Comparison of ENCODE assay signal across 8 mouse cellular contexts in genomic region chr2:92400682-92401081, GRCm38 (mm10). TPM values are rescaled to one million over a fixed set of nuclear protein-coding genes. Genes with fewer than 3 reads are reported as not detected.
DNase-seq lines count a peak whose midpoint lies in the region; ATAC-seq and TF ChIP-seq lines count a peak whose summit lies in the region.

No protein-coding gene starts in this region.

- peaks cover 36% of the 10 kb centered on the region for H3K27me3 ChIP-seq in heart, embryonic 12.5 days (replicated peaks)
- peaks cover 29% of the 10 kb centered on the region for H3K27me3 ChIP-seq in G1E (ENCODE audit: insufficient read depth, low read length)
- H3K27me3 ChIP-seq in forebrain, embryonic 14.5 days (replicated peaks; ENCODE audit: control insufficient read depth, insufficient read depth, low read length): no peaks in the 10 kb centered on the region
- peaks cover 13% of the 10 kb centered on the region for H3K27me3 ChIP-seq in liver, embryonic 14.5 days (ENCODE audit: control insufficient read depth, insufficient read depth, low read length)

- peaks cover 6% of the 10 kb centered on the region; the same call in 1 of the 2 replicates for H3K4me1 ChIP-seq in heart, embryonic 12.5 days (replicated peaks)
- H3K4me1 ChIP-seq in G1E (ENCODE audit: insufficient read depth, low read depth, low read length): 0 out of 2 replicates have a peak, but pooled peaks cover 4% of the 10 kb centered on the region
- peaks cover 8% of the 10 kb centered on the region; the same call in 1 of the 2 replicates for H3K4me1 ChIP-seq in forebrain, embryonic 14.5 days (ENCODE audit: control insufficient read depth, insufficient read depth, low read length)
- peaks cover 0 to 2% of the 10 kb centered on the region in 2 experiments; a peak in 1 of 4 replicates for H3K4me1 ChIP-seq in liver, embryonic 14.5 days (replicated peaks; ENCODE audit: control insufficient read depth in 2 of 2, insufficient read depth in 2 of 2, low read length in 1 of 2)

- no peak for TF ChIP-seq CTCF in G1E (IDR thresholded peaks at IDR 0.05; ENCODE audit: low read depth, low read length)
- no peak for TF ChIP-seq CTCF in liver, embryonic 14.5 days (IDR thresholded peaks at IDR 0.05; ENCODE audit: low read depth)

- H3K9ac ChIP-seq in heart, embryonic 12.5 days: peak overlapping the region; percentile 73
- H3K9ac ChIP-seq in forebrain, embryonic 14.5 days (ENCODE audit: low read length): peak overlapping the region; percentile 91
- H3K9ac ChIP-seq in liver, embryonic 14.5 days (replicated peaks): no peak overlapping the region

- no peaks in the 10 kb centered on the region for H3K9me3 ChIP-seq in heart, embryonic 12.5 days (replicated peaks)
- peaks cover 14% of the 10 kb centered on the region for H3K9me3 ChIP-seq in G1E (replicated peaks)
- no peaks in the 10 kb centered on the region for H3K9me3 ChIP-seq in forebrain, embryonic 14.5 days (replicated peaks; ENCODE audit: control insufficient read depth, low read length)
- no peaks in the 10 kb centered on the region for H3K9me3 ChIP-seq in liver, embryonic 14.5 days (ENCODE audit: control insufficient read depth, low read length)

- no peak for TF ChIP-seq EP300 in liver, embryonic 14.5 days (IDR thresholded peaks at IDR 0.05; ENCODE audit: low read depth)

- DNase-seq in heart, postnatal 10 days: no peak
- no peak for DNase-seq in G1E (ENCODE audit: low spot score)
- DNase-seq in forebrain, embryonic 14.5 days (ENCODE audit: low spot score): no peak
- no peak for DNase-seq in liver, embryonic 14.5 days (ENCODE audit: low read depth in 3 of 3, low spot score in 3 of 3)
- DNase-seq in T-cell, adult 2 months (ENCODE audit: low spot score): no peak
- no peak for DNase-seq in right cerebral cortex, postnatal 14 days
- DNase-seq in gastrocnemius, adult 8-10 months (ENCODE audit: low spot score in 2 of 2): no peak

- H3K4me3 ChIP-seq in heart, embryonic 12.5 days: peak overlapping the region; percentile 55
- peak overlapping the region; percentile 14; the same call in 1 of the 2 replicates for H3K4me3 ChIP-seq in G1E (ENCODE audit: low read depth, low read length)
- peak overlapping the region; percentile 73 for H3K4me3 ChIP-seq in forebrain, embryonic 14.5 days (ENCODE audit: low read depth, low read length)
- peak overlapping the region in 1 of 2 experiments; percentile 51; a peak in 3 of 4 replicates for H3K4me3 ChIP-seq in liver, embryonic 14.5 days (ENCODE audit: insufficient read depth in 1 of 2, low read depth in 2 of 2, low read length in 2 of 2)

- ATAC-seq in heart, embryonic 12.5 days (ENCODE audit: insufficient number of reproducible peaks, low FRiP score): no peak
- no peak for ATAC-seq in G1E (ENCODE audit: extremely low read depth, insufficient number of reproducible peaks, low FRiP score, poor library complexity, severe bottlenecking)
- ATAC-seq in forebrain, embryonic 14.5 days: 0 out of 2 replicates have a peak, but pooled peaks have one; percentile 5
- no peak for ATAC-seq in liver, embryonic 14.5 days (ENCODE audit: insufficient read depth)

- peaks cover 21% of the 10 kb centered on the region for H3K36me3 ChIP-seq in heart, embryonic 12.5 days
- peaks cover 35% of the 10 kb centered on the region for H3K36me3 ChIP-seq in G1E (replicated peaks)
- peaks cover 23% of the 10 kb centered on the region for H3K36me3 ChIP-seq in forebrain, embryonic 14.5 days (ENCODE audit: control insufficient read depth, insufficient read depth, low read length)
- H3K36me3 ChIP-seq in liver, embryonic 14.5 days (replicated peaks; ENCODE audit: control insufficient read depth, insufficient read depth, low read depth): no peaks in the 10 kb centered on the region; the same call in 1 of the 2 replicates

- no peak overlapping the region for H3K27ac ChIP-seq in heart, embryonic 12.5 days (ENCODE audit: poor library complexity, severe bottlenecking)
- peak overlapping the region; percentile 58 for H3K27ac ChIP-seq in forebrain, embryonic 14.5 days (ENCODE audit: low read depth, low read length)
- H3K27ac ChIP-seq in liver, embryonic 14.5 days: no peak overlapping the region

- intact Hi-C loops in heart, postnatal 10 days (cut with DNase I): no loop called here

- WGBS in heart, embryonic 12.5 days: 6% methylated on average over 20 of the region's 22 CpGs
- WGBS in forebrain, embryonic 14.5 days: 2% methylated on average over 20 of the region's 22 CpGs
- 9% methylated on average over 22 of the region's 22 CpGs for WGBS in liver, embryonic 14.5 days (ENCODE audit: insufficient replicate concordance)

- peak overlapping the region; percentile 80 for H3K4me2 ChIP-seq in heart, embryonic 12.5 days
- H3K4me2 ChIP-seq in forebrain, embryonic 14.5 days (ENCODE audit: low read length): peak overlapping the region; percentile 69
- peak overlapping the region; percentile 58 for H3K4me2 ChIP-seq in liver, embryonic 14.5 days (ENCODE audit: low read depth)

RNA-seq across cellular contexts. Expression of gene Mapk8ip1, which starts 0.4 kb away (rescaled TPM):
- 6.8 and 7.9 TPM in 2 replicates for polyA plus RNA-seq in heart, embryonic 12.5 days (2016; fragmentation: Nextera tagmentation; extraction: Ambion mirVana)
- total RNA-seq in heart, postnatal 10 days (2021): 10 to 100 TPM in 1 of 2 experiments, 1 to 10 TPM in 1; 9.3 to 10.3 TPM
- total RNA-seq in G1E (2014; fragmentation: Nextera tagmentation) (not detected in 2 replicates), G1E (2017) (0.17 and 0.22 TPM in 2 replicates)
- polyA plus RNA-seq in G1E (2012): 0.05 and 0.12 TPM in 2 replicates
- polyA plus RNA-seq in forebrain, embryonic 14.5 days (2014; fragmentation: Nextera tagmentation; extraction: Ambion mirVana): 49.3 and 54.5 TPM in 2 replicates
- 1.2 TPM in 2 replicates for polyA plus RNA-seq in liver, embryonic 14.5 days (2012; rRNA removed)
- polyA plus RNA-seq in liver, embryonic 14.5 days (2014; fragmentation: Nextera tagmentation; extraction: Ambion mirVana): 0.43 and 0.62 TPM in 2 replicates
- total RNA-seq in gastrocnemius, adult 8-10 months (2022): 1 to 10 TPM; 1.7 to 2.5 (median 2.3) TPM

RNA-seq across cellular contexts. Expression of gene 1700029I15Rik, which starts 18.3 kb away (rescaled TPM):
- polyA plus RNA-seq in heart, embryonic 12.5 days (2016; fragmentation: Nextera tagmentation; extraction: Ambion mirVana): 1.2 and 1.7 TPM in 2 replicates
- 1 to 10 TPM; 2.0 to 2.1 TPM for total RNA-seq in heart, postnatal 10 days (2021)
- total RNA-seq in G1E (2014; fragmentation: Nextera tagmentation): 1.9 TPM in 1 of 2 replicates, not detected in the other
- total RNA-seq in G1E (2017): 0.93 and 2.0 TPM in 2 replicates
- 0.55 and 0.67 TPM in 2 replicates for polyA plus RNA-seq in G1E (2012)
- polyA plus RNA-seq in forebrain, embryonic 14.5 days (2014; fragmentation: Nextera tagmentation; extraction: Ambion mirVana): 3.2 and 3.7 TPM in 2 replicates
- polyA plus RNA-seq in liver, embryonic 14.5 days (2012; rRNA removed): 0.63 and 1.1 TPM in 2 replicates
- 0.66 and 0.85 TPM in 2 replicates for polyA plus RNA-seq in liver, embryonic 14.5 days (2014; fragmentation: Nextera tagmentation; extraction: Ambion mirVana)
- 1 to 10 TPM in 2 of 4 experiments, under 1 TPM in 2; 0.24 to 1.3 (median 1.0) TPM for total RNA-seq in gastrocnemius, adult 8-10 months (2022)

RNA-seq across cellular contexts. Expression of gene Large2, which starts 26.0 kb away (rescaled TPM):
- polyA plus RNA-seq in heart, embryonic 12.5 days (2016; fragmentation: Nextera tagmentation; extraction: Ambion mirVana): 1.2 and 1.8 TPM in 2 replicates
- total RNA-seq in heart, postnatal 10 days (2021): under 1 TPM; 0.10 to 0.99 TPM
- not detected in 2 replicates for total RNA-seq in G1E (2014; fragmentation: Nextera tagmentation)
- total RNA-seq in G1E (2017): 0.05 TPM in 1 of 2 replicates, not detected in the other
- not detected in 2 replicates for polyA plus RNA-seq in G1E (2012)
- 0.99 and 1.5 TPM in 2 replicates for polyA plus RNA-seq in forebrain, embryonic 14.5 days (2014; fragmentation: Nextera tagmentation; extraction: Ambion mirVana)
- polyA plus RNA-seq in liver, embryonic 14.5 days (2012; rRNA removed): 3.1 and 3.2 TPM in 2 replicates
- polyA plus RNA-seq in liver, embryonic 14.5 days (2014; fragmentation: Nextera tagmentation; extraction: Ambion mirVana): 1.9 and 2.3 TPM in 2 replicates
- total RNA-seq in gastrocnemius, adult 8-10 months (2022): under 1 TPM in 2 of 4 experiments, not detected in 2; 0.65 to 0.99 TPM

RNA-seq across cellular contexts. Expression of gene Pex16, which starts 26.2 kb away (rescaled TPM):
- 14.1 and 16.0 TPM in 2 replicates for polyA plus RNA-seq in heart, embryonic 12.5 days (2016; fragmentation: Nextera tagmentation; extraction: Ambion mirVana)
- 10 to 100 TPM; 23.0 to 29.8 TPM for total RNA-seq in heart, postnatal 10 days (2021)
- total RNA-seq in G1E (2014; fragmentation: Nextera tagmentation): 6.9 and 11.8 TPM in 2 replicates
- total RNA-seq in G1E (2017): 13.3 and 14.9 TPM in 2 replicates
- polyA plus RNA-seq in G1E (2012): 20.6 and 22.0 TPM in 2 replicates
- polyA plus RNA-seq in forebrain, embryonic 14.5 days (2014; fragmentation: Nextera tagmentation; extraction: Ambion mirVana): 37.1 and 37.9 TPM in 2 replicates
- polyA plus RNA-seq in liver, embryonic 14.5 days (2012; rRNA removed): 14.8 and 15.5 TPM in 2 replicates
- 19.5 and 20.9 TPM in 2 replicates for polyA plus RNA-seq in liver, embryonic 14.5 days (2014; fragmentation: Nextera tagmentation; extraction: Ambion mirVana)
- 10 to 100 TPM; 17.0 to 19.5 (median 17.7) TPM for total RNA-seq in gastrocnemius, adult 8-10 months (2022)

RNA-seq across cellular contexts. Expression of gene Cry2, which starts 33.2 kb away (rescaled TPM):
- 28.0 and 30.1 TPM in 2 replicates for polyA plus RNA-seq in heart, embryonic 12.5 days (2016; fragmentation: Nextera tagmentation; extraction: Ambion mirVana)
- 10 to 100 TPM; 25.6 to 30.9 TPM for total RNA-seq in heart, postnatal 10 days (2021)
- total RNA-seq in G1E (2014; fragmentation: Nextera tagmentation): 28.7 and 30.6 TPM in 2 replicates
- 8.2 and 13.3 TPM in 2 replicates for total RNA-seq in G1E (2017)
- 15.8 and 18.0 TPM in 2 replicates for polyA plus RNA-seq in G1E (2012)
- 16.1 and 24.6 TPM in 2 replicates for polyA plus RNA-seq in forebrain, embryonic 14.5 days (2014; fragmentation: Nextera tagmentation; extraction: Ambion mirVana)
- 5.9 and 6.2 TPM in 2 replicates for polyA plus RNA-seq in liver, embryonic 14.5 days (2012; rRNA removed)
- polyA plus RNA-seq in liver, embryonic 14.5 days (2014; fragmentation: Nextera tagmentation; extraction: Ambion mirVana): 6.0 and 7.2 TPM in 2 replicates
- 10 to 100 TPM; 27.5 to 34.6 (median 31.3) TPM for total RNA-seq in gastrocnemius, adult 8-10 months (2022)
